Mouse (Mus musculus) urinary bladder, postnatal 36 days (tissue): ENCODE results near the gene Il7r.

ENCODE experiments used
- DNase-seq, 2 experiments: peaks; one replicate each; pipeline ENCODE4 v3.0.0; 2022; ENCODE audit warnings: low spot score in 2 of 2, mixed read lengths in 1 of 2

Il7r gene

DNA sequence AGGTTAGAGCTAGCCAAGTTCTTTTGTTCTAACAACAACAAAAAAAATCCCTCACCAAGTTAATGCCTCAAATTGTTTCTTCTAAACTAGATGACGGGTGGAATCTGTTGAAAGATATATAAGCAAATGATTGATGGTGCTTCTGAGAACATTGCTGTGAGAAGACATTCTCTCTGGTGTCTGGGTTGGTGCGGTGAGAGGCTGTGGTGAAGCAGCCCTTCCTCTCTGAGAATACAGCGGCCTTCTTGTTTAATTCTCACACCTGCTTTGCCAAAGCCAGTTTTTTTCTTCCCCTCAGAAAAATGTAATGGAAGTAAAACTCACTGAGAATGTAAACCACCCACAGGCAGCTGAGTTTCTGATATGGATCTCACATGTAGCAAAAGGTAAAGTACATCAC is 57.8 kb downstream of the Il7r start:
- DNase-seq = no peak

GRCm38 (mm10) chr15:9471053-9471685 is 58.8 kb downstream of the Il7r start:
- DNase-seq = no peak

GRCm38 (mm10) chr15:9464039-9464438 is 65.9 kb downstream of the Il7r start:
- DNase-seq = no peak

GRCm38 (mm10) chr15:9463521-9464027 is 66.4 kb downstream of the Il7r start:
- no peak for DNase-seq
